ENCODE assay signal across 24 mouse cellular contexts in genomic region chr3:69300121-69300520, GRCm38 (mm10).
"Had no signal": no experiment of that assay in that cellular context is flagged by ENCODE, and none has a peak within 500 bp of the region (broad histone marks: within the 10 kb centered on the region; RNA-seq: fewer than 3 reads in every experiment).

No protein-coding gene starts in this region.

- H3K9me3 ChIP-seq: limb, embryonic 10.5 days; limb, embryonic 13.5 days; liver, embryonic 12.5 days; liver, embryonic 15.5 days; lung, embryonic 15.5 days; midbrain, embryonic 12.5 days; midbrain, embryonic 15.5 days; neural tube, embryonic 12.5 days; neural tube, embryonic 15.5 days had no signal

- H3K9ac ChIP-seq: limb, embryonic 13.5 days; liver, embryonic 12.5 days; liver, embryonic 15.5 days; lung, embryonic 15.5 days; midbrain, embryonic 12.5 days; midbrain, embryonic 15.5 days; neural tube, embryonic 12.5 days; neural tube, embryonic 15.5 days had no signal

- H3K4me2 ChIP-seq: limb, embryonic 13.5 days; liver, embryonic 12.5 days; liver, embryonic 15.5 days; lung, embryonic 15.5 days; midbrain, embryonic 12.5 days; midbrain, embryonic 15.5 days; neural tube, embryonic 12.5 days; neural tube, embryonic 15.5 days had no signal

- ATAC-seq: liver, embryonic 12.5 days; midbrain, embryonic 15.5 days had no signal

- DNase-seq: kidney, postnatal 25 days; layer of hippocampus, adult 9-11 months; liver; lung, adult 18-20 months; lung, postnatal 14 days; lung, postnatal 4 days; right cerebral cortex, adult 18-20 months; right cerebral cortex, postnatal 14 days; right cerebral cortex, postnatal 4 days; thymus, adult 2 months; thymus, postnatal 14 days; thymus, postnatal 4 days had no signal

- H3K27ac ChIP-seq: kidney, postnatal 0 days; layer of hippocampus, adult 2 months; limb, embryonic 10.5 days; limb, embryonic 13.5 days; liver, embryonic 12.5 days; liver, embryonic 15.5 days; lung, embryonic 15.5 days; midbrain, embryonic 12.5 days; midbrain, embryonic 15.5 days; neural tube, embryonic 12.5 days; neural tube, embryonic 15.5 days; stomach, postnatal 0 days had no signal

- H3K4me3 ChIP-seq: layer of hippocampus, adult 2 months; limb, embryonic 10.5 days; limb, embryonic 13.5 days; liver, embryonic 12.5 days; liver, embryonic 15.5 days; lung, embryonic 15.5 days; midbrain, embryonic 12.5 days; midbrain, embryonic 15.5 days; neural tube, embryonic 12.5 days; neural tube, embryonic 15.5 days had no signal

- H3K4me1 ChIP-seq: limb, embryonic 10.5 days; limb, embryonic 13.5 days; liver, embryonic 12.5 days; liver, embryonic 15.5 days; lung, embryonic 15.5 days; midbrain, embryonic 12.5 days; midbrain, embryonic 15.5 days; neural tube, embryonic 12.5 days; neural tube, embryonic 15.5 days had no signal

- H3K36me3 ChIP-seq: limb, embryonic 10.5 days; limb, embryonic 13.5 days; liver, embryonic 12.5 days; liver, embryonic 15.5 days; lung, embryonic 15.5 days; midbrain, embryonic 12.5 days; midbrain, embryonic 15.5 days; neural tube, embryonic 12.5 days; neural tube, embryonic 15.5 days had no signal

- H3K27me3 ChIP-seq: limb, embryonic 13.5 days; liver, embryonic 12.5 days; liver, embryonic 15.5 days; lung, embryonic 15.5 days; midbrain, embryonic 12.5 days; midbrain, embryonic 15.5 days; neural tube, embryonic 12.5 days; neural tube, embryonic 15.5 days had no signal
